Mouse (Mus musculus): ENCODE data around the gene Madcam1. TPM values are rescaled to one million over a fixed set of nuclear protein-coding genes. Genes with fewer than 3 reads are reported as not detected.

Gene Madcam1
- under 1 TPM; 0.36 to 0.67 TPM for total RNA-seq (2021)

DNA sequence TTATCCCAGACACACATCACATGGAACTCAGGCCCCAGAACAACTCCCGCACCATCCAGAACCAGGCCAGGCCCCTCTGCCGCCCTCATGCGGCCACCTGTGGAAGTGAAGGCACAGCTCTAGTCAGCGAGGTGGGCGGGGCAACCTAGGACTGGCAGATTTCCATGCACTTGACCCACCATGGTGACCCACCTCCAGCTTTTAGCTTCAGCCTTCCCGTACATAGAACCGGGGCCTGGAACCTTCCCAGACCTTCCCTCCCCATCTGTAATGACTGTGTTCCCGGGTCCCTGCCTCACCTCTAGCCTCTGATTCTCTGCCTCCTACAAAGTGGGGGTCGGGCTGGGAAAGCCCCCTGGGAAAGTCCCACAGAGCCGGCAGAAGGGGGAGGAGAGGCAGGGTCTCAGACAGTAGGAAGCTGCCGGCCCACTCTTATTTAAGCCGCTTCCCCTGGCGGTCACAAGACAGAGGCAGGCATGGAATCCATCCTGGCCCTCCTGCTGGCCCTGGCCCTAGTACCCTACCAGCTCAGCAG, at the start of gene Madcam1:
Gene Madcam1 (plus strand): TSS at position 429 of the 535 bp plus-strand sequence.
- DNase-seq, result peak; percentile 80

DNA sequence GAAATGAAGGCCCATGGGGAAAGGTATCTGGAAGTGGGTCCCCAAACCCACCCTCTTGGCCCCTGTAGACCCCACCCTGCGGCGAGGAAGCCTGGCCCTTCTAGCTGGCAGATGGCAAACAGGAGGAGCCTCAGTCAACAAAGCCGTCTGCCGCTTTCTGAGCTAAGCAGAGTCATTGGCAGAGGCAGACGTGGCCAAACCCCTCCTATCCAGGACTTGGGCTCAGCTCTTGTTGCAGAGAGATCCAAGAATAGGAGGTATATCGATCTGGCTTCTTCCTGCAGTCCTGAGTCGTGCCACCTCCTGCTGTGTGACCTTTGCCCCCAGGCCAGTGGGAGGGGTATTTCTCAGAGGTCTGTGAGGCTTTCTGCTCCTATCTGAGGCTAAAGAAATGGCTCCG, 48.5 kb upstream of the Madcam1 start:
- DNase-seq, result no peak

DNA sequence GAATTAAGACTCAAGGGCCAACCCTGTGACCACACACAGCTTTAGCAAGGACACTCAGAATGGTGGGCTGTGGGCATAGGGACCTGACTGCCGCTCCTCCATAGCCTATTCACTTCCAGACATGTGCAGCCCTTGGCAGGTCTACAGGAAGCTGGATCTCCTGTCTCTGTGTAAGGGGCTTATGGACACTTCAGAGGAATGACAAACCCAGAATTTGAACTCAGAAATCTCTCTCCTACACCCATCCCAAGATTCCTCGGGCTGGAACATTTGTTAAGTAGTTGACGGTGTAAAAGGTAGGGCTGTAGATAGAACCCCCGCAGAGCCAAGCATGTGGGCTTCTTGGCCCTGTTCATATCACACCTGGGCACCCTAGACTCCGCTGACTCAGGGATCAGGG, 48.0 kb upstream of the Madcam1 start:
- DNase-seq, result no peak

DNA sequence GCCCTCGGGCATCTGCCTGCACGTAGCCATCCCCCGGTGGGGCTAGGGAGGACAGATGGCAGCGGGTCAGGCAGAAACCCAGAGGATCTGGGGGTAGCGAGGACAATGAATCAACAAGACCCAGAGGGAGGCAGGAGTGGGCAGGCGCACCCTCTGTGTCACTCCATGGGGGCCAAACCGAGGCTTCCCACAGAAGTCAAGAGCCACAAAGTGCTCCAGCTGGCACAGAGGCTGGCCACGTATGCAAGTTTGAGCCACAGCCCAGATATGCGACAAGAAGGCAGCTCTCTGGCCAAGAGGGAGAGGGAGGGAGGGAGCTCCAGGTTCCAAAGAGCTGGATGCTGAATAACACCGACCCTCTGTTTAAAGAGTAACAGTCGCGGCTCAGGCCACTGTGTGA, 40.4 kb upstream of the Madcam1 start:
- no peak for DNase-seq

DNA sequence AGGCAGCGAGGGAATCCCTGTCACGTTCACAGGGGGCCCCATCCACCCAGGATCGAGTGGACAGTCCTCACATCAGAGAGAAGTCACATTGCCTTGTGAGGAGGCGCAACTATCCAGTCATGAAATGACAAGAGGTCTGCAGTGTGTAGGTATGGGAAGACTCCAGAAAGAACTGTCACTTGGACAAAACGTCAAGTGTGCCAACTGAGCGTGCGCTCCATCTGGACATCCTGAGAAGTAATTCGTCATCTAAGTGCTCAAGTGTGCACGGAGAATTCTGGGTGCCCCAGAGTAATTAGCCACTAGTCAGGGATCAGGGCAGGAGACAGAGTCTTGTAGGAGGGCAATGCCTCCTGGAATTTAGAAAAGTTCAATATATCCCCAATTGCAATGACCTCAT, 39.0 kb upstream of the Madcam1 start:
- DNase-seq, result no peak

DNA sequence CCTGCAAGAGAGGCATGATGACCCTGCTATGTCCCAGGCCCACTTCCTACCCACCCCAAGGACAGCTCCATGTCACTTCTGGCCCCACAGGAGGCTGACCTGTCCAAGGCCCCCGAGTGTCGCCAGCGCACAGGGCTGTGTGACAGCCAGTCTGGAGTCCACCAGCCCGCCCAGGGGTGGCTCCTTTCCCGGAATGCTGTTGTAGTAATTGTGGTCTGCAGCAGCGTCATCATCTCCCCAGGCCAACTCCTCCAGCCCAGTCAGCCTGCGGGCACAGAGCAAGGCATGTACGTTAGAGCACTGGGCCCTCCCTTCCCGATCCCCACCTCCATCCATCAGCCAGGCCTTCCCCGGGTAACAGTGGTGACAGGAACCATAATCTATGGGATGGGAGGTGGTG, 38.2 kb upstream of the Madcam1 start:
- no peak for DNase-seq

DNA sequence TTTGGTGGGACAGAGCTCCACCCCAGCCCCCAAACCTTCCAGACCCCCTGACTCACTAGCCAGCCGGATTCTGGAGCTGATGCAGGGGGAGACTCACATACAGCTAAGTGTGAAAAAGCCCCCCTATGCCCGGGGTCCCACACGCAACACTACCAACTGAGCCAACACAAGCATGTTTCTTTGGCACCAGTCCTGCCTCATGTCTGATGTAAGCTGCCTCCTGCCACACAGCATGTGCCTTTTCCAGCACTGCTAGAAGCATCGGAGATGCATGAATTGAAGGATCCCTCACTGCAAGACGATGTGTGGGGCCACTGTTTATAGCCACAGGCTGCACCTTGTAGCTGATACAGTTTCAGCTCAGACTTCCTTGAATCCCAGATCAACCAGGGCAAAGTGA, 36.0 kb upstream of the Madcam1 start:
- no peak for DNase-seq

DNA sequence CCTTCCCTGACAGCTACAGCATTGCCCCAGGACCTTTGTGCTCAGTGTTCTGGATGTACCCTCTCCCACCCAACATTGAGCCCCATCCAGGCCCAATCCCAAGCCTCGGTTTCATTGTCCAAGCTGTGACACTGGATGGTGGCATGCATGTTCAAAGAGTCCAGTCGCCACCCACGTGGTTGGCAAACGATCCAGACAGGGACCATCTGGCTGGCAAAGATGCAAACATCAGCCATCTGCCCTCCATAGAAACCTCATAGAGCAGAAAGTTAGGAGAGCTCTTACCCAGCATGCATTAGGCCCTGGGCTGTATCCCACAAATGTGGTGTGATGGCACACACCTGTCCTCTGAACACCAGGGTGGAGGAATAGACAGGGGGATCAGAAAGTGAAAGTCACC, 32.9 kb upstream of the Madcam1 start:
- no peak for DNase-seq

DNA sequence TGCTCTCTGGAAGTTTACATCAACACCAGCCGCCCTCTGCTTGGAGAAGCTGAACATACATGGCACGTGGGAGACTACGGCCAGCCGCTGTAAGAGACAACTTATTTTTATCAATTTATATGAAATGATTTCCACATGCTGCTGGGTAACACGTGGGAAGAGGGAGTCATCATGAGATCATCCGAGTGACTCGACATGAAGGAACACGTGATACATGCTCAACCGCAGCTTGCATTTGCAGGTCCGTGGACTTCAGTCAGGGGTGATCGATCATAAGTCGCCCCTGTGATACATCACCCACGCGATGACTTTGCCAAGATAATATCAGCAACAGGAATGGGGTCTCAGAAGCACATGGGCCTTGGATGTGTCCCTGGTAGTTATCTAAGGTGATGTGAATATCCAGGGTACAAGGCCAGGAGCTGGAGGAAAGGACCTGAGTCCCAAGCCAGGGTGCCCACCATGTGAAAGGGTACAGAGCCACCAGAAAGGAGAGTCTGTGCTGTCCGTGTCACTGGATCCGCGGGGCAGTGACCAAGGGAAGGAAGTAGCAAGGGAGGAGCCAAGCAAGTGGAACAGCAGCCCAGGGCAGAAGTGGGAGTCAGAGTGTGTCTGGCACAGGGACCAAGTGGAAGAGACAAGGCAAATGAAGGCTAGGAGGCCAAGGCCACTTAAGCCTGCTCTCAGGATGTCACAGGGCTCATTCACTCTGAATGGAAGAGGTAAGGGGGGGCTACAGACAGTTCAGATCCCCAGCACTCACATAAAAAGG, 31.2 kb upstream of the Madcam1 start:
- no peak for DNase-seq

DNA sequence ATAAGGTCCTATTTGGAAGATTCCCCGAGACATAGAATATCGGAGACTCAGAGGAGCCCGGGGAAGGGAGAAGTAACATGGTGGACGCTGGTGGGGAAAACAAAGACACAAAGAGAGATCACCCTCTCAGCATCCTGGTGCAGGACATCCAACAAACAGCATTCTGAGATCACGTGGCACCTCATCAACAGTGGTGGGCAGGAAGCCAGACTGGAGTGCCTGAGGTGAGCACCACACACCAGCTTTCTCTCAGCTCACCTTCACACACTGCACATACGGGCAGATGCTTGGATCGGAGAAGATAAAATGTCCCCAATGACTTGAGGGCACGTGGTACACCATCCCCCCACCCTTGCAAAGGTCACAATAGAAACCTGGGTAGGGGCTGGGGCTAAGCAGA, 28.1 kb upstream of the Madcam1 start:
- no peak for DNase-seq

DNA sequence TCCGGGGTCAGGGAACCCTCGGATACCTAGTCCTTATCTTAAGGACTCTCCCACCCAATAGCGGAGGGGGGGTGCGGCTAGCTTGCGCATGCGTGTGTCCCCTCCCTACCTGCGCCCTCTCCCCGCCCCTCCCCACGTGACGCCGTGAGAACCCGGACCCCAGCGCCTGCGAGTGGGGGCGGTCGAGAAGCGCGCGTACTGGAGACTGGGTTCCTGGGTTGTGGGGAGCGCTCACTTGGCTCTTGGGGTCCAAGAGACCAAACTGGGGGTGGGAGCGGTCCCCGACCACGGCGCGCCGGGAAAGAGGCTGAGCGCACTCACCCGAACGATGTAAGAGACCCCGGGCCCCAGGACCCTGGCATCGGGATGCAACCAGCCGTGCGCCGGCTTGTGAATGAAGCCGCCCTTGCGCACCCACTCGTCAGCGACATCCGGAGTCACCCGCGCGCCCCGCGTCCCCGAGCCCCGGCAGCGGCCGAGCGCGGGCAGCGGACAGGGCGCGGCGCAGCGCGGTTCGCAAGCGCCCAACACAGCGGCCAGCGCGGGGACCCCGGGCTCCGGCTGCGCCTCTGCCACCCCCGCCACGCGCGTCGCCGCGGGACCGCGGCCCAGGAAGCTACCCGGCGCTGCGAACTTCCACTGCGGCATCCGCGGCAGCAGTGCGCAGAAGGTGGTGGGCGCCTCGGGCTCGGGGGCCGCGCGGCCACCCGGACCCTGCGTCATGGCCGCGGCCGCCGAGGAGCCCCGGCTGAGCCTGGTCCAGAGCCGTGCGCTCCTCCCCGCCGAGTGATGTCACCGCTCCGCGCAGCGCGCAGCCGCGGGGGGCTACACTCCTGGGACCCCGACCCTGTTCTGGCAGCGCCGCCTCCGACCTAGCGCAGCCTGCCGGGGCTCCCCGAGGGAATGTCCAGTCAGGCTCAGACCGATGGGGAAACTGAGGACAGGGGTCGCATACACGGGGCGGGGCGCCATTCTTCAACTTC, 26.9 kb upstream of the Madcam1 start, which contains the start of gene Shc2:
Gene Shc2 (minus strand): TSS at position 791 of the 983 bp plus-strand sequence.
- DNase-seq, result peak; percentile 41

DNA sequence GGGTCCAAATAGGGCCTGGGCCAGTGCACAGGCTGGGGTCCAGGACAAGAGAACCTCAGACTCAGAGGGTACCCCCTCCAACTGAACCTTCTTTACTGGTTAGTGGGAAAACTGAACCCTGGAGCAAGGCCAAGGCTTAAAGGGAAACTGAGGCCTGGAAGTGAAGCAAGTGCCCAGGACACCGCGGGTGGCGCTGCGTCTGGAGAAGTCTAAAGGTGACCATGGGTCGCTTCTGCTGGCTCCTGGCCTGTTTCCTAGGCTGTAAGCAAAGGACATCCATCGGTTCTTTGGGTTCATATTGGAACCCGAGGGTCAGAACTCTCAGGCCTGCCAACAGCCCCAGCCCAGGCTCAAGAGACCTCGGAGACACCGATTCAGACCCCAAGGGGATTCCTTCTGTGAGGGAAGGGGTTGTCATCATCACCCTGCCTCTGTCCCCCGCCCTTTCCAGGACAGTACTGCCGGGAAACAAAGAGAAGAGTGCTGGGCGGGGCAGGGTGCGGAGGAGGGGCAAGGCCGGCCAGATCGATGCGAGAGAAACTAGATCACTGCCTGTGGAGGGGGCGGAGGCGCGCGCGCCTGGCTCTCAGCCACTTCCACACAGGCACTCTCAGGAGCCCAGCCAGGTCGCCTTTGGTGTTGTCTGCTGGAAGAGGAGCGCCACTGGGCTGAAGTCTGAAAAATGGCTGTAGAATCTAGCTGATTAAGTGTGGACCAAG, 25.7 kb upstream of the Madcam1 start:
- DNase-seq, result peak; percentile 40

DNA sequence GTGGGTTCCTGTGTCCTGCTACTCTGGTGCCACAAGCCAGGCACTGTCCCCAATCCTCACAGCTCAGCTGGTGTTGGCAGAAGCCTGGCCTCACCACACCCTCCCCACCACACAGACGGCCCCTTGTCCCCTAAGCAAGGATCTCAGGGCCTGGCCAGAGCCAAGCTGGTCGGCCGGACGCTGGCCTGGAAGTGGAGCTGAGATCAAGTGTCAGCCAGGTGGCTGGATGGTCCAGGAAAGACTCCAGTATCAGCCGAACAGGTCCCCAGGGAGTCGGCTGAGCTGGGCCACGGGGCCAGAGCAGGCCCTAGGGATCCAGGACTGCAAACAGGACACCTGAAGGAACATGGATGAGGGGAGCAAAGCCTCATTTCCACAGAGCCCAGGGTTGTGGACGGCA, 18.6 kb upstream of the Madcam1 start, which contains the start of gene Odf3l2:
Gene Odf3l2 (minus strand): TSS at position 28 of the 400 bp plus-strand sequence.
- no peak for DNase-seq

DNA sequence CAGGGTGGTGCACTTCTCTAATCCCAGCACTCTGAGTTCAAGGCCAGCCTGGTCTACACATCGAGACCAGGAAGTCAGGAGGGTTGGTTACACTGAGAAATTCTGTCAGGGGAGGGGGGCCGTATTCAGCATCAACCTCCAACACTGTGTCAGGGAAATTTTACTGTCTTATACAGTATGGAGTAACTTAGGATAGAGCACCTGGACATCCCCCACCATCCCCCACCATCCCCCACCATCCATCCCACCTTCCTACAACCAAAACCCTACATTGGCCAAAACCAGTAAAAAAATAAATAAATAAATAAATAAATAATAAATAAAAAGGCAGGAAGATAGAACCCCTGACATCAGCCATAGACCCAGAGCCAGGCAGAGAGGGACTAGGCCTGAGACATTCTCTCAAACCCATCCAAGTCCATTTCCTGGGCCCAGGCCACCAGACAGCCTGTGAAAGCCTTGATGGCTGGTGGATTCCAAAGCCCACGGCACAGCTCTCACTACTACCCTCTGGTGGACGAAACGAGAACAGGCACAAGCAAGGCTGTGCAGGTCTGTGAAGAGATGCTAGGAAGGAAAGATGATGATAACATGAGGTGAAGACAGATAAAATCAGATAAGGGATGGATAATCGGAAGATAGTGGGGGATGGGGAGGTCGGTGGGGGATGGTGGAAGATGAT, 15.1 kb upstream of the Madcam1 start:
- peak; percentile 86 for DNase-seq

DNA sequence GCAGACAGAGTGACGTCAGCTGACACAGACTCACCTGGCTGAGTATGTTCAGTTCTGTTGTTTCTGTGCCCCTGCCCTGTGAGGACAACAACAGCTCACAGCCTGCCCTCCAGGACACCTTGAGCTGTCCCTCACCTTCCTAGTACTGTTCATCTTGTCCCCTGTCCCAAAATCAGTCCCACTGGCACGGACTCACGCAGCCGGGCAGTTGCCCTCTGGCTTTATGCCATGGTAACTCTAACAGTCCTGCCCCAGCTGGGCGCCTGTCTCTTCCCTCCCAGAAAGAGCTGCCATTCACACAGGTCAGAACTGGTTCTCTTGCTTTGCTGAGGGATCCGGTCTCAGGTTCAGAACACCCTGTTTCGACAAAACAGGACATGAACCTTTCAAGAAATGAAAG, 11.6 kb upstream of the Madcam1 start:
- DNase-seq, result no peak

DNA sequence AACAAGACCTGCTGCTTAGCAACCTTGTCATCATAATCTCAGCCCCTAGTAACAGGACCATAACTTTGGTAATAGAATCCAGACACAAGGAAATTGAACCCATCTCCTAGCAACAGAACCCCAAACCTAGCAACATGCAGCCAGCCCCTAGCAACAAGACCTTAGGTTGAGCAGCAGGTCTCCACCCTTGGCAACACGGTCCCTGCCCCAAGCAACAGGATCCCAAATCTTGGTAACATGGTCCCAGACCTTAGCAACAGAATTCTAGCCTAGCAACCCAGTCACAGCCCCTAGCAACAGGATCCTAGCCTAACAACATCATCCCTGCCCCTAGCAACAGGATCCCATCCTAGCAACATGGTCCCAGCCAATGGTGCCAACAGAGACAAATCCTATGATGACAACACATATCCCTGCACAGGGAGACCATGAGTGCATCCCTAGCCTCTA, 9.4 kb upstream of the Madcam1 start:
- DNase-seq, result no peak

DNA sequence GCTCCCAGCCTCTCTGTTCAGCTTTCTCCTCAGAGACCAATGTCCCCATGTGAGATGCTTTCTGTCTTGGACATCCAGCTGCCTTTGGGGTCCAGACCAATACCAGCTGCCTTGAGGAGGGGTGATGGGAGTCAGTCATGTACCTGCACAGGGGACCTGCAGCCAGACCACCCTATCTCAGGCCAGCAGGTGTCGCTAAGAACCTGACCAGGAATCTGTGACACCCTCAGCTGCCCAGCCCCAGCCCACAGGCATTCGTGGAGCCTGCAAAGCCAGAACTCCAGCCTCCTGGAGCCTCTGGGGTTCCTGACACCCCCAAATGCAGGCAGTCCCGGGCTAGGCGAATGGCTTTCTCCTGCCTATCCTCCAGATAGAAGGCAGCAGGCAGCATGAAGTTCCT, 5.5 kb upstream of the Madcam1 start:
- peak; percentile 36 for DNase-seq

DNA sequence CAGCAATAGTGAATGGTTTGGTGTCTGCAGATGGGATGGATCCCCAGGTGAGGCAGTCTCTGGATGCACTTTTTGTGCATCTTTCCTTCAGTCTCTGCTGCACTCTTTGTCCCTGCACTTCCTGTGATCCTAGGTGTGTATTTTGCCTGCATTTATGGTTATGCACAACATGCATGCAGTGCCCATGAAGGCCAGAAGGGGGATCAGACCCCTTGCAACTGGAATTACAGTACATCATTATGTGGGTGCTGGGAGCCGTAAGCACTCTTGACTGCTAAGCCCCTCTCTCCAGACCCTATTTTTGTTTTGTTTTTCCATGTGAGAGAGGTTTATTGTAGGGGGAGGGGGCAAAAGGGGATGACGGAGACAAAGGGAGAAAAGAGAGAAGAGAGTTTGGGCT, 4.1 kb upstream of the Madcam1 start:
- no peak for DNase-seq

DNA sequence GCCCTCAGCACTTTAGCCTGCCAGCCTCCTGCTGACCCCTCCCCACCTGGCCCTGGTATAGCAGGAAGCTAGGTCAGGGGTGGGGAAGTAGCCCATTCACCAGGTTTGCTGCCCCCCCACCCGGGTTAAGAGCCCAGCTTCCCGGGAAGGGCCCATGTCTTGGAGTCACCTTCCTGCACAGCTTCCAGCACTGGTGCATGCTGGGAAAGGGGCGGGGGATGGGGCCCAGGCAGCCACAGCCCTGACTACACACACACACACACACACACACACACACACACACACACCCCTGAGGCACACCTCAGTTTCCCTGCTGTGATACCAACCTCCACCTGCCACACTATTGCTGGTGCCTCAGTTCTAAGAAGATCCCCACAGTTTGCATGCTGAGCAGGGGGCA, 2.5 kb upstream of the Madcam1 start:
- DNase-seq, result no peak

DNA sequence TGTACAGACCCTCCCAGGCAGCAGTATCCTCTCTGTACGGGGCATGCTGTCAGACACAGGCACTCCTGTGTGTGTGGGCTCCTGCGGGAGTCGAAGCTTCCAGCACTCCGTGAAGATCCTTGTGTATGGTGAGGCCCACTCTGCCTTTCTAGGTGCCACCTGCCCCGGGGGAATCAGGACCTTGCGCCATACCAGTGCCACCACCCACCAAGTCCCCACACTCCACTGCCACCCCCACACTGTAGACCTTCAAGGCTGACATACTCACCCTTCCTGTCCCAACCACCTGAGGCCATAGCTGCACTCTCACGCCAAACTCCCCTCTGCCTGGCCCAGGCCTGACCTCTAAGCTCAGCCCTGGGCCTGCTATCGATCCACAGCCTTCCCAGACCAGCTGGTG, 692 bp downstream of the Madcam1 start:
- no peak for DNase-seq

DNA sequence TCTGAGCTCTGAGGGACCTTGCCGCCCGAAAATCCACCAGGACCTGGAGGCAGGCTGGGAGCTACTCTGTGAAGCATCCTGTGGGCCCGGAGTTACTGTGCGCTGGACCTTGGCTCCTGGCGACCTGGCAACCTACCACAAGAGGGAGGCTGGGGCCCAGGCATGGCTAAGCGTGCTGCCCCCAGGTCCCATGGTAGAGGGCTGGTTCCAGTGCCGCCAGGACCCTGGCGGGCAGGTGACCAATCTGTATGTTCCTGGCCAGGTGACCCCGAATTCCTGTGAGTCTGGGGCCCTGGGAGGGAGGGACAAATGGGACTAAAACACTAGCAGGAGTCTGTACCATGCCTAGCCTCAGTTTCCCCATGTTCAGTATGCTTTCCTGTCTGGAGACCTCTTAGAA, 2.1 kb downstream of the Madcam1 start:
- DNase-seq, result no peak

DNA sequence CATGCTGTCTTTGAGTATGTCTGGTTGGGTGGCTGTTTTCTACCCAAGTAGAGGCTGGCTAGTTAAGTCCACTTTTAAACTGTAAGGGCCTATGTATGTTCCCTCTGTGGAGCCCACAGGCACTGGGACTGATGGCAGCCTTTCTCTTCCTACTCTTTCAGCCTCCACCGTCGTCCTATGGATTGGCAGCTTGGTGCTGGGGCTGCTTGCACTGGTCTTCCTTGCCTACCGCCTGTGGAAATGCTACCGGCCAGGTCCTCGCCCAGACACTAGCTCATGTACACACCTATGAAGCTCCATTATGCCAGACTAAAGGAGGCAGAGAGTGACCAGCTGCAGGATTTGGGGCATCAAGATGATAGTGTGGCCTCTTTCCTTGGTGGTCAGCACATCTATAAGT, 3.7 kb downstream of the Madcam1 start:
- DNase-seq, result no peak
